Mouse (Mus musculus) c-Kit-negative CD71-positive TER-119-positive erythroid progenitor cells, embryonic 14.5 days (primary cell): Measurements from ENCODE around the gene Mrfap1.

ENCODE experiments used
- DNase-seq: peaks from one replicate; pipeline ENCODE4 v3.0.0-alpha.2; 2013; ENCODE audit warnings: low read depth, low spot score

Mrfap1 gene

DNA sequence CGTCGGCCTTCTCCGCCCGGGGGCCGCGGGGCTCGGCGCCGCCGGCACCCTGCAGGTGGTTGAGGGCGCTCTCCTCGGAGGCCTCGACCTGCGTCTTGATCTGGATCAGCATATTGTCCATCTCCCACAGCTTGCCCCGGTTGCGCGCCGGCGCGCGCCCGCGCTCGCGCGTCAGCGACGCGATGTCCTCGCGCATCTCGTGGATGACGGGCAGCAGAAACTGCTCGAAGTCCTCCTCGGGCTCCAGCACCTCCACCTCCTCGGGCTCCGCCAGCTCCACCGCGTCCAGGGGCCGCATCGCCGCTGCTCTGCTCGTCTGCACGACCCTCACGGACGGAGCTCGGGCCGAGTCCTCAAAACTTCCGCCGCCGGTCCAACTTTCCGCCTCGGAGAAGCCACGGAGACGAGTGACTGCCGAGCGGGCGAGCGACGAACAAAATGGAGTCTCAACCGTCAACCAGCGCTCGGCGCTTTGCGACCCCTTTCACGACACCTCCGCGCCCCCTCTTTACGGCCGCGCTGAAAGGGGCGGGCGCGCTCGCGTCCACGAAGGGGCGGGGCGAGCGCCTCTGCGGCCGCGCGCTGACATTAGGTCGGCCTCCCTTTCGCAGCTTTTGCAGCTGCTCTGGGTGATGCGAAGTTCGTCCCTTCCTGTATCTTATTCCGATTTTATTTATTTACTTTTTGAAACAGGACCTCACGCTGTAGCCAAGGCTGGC lies at the start of gene Mrfap1:
Mrfap1 (minus strand) TSS at position 477 of the 719 bp plus-strand sequence.
- peak; percentile 90 for DNase-seq

- DNase-seq: no peak
Measured at GRCm38 (mm10) chr5:36844490-36844889, 47.9 kb upstream of the Mrfap1 start.

DNA sequence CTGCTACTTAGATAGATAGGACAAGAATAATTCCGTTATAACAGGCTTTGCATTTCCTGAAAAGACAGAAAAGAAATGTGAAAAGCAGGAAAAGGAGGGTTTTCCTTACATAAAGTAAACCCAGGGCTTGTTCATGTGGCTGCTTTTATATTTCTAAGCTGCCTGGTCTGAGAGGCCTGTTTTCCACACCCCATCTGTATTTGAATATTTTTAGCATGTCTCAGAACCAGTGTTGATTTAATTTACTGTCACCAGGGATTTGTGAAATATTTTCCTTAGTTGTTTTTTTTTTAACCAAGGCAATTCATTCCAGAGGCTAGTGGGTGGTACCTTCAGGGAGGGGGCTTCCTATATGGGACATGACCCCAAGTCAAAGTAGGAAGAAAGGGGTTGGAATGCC lies 45.1 kb upstream of the Mrfap1 start:
- DNase-seq: no peak

GRCm38 (mm10) chr5:36840092-36840491 lies 43.5 kb upstream of the Mrfap1 start:
- DNase-seq: no peak

DNA sequence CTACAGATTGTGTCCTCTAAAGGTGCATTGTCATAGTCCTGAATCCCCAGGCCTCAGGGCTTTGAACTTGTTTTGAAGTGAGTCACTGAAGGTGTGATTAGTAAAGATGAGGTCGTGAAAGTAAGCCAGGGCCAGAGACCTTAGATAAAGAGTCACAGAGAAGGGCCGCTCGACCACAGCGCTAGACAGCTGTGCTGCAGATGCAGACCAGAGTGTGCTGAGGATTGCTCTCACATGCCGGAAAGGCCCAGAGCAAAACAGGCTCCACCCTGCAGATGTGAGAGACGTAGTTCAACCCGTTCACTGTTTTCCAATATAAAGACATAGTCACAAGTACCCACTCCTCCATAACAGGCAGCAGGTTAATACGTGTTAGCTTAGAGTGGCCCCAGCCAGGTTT lies 43.0 kb upstream of the Mrfap1 start:
- no peak for DNase-seq

GRCm38 (mm10) chr5:36839032-36839431 lies 42.5 kb upstream of the Mrfap1 start:
- no peak for DNase-seq

DNA sequence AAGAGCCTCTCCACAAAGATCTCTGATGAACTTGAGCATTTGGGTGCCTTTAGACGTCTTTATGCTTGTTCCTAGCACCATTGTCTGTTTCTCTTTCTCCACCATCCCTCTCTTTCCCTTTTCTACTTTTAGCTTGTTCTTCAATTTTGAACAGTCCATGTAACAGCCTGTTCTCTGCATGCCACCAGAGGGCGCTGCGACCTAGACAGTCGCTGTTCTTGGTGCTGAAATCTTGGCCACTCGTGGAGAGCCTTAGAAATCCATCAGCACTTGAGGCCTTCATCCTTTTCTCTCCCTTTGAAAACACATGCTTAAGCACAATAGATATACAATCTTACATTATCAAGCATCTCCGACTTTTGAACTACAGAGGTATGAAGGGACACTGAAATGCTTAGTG lies 39.4 kb upstream of the Mrfap1 start:
- no peak for DNase-seq

GRCm38 (mm10) chr5:36831272-36831671 lies 34.7 kb upstream of the Mrfap1 start:
- no peak for DNase-seq

DNA sequence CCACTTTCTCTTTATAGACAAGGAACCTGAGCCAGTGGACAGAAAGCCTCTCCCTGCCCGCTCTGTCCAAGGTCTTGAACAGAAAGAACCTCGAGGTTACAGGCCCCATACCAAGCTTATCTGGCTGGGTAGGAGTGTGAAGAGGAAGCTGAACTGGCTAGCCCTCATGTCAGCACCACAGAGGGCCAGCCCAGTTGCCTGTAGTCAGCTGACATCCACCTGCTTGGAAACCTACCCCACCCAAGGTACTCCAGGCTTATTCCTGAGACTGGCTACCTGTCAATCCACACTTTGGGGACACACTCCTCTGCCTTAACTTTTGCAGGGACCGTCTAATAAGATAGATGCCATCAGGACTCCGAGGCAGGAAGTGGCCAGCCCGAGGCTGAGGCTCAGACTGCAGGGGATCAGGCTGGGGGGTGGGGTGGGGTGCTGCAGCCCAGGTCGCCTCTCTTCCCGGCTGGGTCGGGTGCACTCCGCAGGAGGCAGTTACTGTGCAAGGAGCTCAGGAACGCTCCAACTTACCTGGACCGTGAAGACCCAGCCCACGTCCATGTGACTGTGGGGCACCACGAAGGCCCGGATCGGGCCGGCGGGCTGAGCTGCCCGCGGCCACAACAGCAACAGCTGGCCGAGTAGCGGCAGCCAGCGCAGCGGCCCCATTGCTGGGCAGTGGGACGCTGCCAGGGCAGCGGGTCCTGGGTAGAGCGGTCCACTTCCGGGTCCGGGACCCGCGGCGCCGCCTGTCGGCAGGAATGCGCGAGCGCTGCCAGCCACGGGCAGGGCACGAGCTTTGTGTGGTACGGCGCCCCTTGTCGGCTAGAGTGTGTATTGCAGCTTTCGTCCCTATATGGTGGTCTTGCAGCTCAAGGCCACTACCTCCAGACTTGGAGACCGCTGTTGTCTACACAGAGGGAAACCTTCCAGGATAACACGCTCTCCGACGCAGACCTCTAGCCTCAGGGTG lies 33.6 kb upstream of the Mrfap1 start, which contains the start of gene Man2b2:
Man2b2 (minus strand) TSS at position 741 of the 967 bp plus-strand sequence.
- peak; percentile 63 for DNase-seq

GRCm38 (mm10) chr5:36829098-36829497 lies 32.5 kb upstream of the Mrfap1 start:
- no peak for DNase-seq

DNA sequence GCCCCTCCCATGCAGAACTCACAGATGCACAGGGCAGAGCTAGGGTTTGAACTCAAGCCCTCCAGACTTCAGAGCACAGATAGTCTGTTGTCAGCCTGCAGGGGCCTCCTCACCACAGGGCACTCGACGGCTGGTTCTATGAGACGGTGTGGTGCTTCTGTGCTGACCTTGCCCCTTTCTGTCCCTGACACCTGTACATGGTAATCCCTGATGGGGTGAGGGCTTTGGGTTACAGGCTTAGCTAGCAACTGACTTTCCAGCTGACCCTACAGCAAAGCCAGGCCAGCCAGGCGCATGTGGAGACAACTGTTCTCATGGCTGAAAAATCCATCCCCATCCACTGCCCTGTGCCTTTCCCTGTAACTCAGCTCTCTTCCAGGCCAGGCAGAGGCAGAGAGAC lies 26.3 kb upstream of the Mrfap1 start:
- no peak for DNase-seq

DNA sequence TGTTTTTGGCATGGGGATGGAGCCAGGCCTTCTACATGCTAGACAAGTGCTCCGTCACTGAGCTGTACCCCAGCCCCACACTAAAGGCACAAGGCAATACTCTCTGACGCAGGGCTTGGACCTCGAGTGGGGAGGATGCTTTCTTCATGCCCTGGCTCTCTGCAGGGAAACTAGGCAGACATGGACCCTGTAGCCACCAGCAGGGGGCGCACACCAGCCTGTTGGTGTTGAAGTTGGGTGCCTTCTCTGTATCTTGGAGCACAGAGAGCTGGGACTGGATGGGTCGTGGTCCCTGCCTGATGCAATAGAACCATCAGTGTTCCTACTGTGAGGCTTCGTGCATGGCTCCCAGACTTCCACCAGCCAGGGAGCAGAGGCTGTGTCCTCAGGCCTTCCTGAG lies 23.6 kb upstream of the Mrfap1 start:
- peak; percentile 44 for DNase-seq

- no peak for DNase-seq
Measured at GRCm38 (mm10) chr5:36819742-36820141, 23.2 kb upstream of the Mrfap1 start.

DNA sequence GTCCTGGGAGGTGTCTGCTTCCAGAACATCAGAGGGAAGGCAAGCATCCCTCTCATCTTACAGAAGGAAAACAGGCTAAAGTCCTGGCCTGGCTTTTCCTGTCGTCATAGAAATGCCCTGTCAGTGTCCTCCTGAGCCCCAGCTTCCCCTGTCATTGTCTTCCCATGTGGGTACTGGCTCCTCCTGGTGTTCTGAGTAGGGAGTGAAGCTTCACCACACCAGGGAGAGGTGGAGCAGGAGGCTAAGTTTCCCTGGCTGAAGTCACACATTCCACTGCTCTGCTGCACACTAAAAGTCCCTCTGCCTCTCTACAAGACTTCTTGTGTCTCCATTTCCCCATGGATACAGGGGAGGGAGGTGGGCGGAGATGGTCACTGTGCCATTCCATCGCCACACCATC lies 21.2 kb upstream of the Mrfap1 start:
- DNase-seq: no peak

DNA sequence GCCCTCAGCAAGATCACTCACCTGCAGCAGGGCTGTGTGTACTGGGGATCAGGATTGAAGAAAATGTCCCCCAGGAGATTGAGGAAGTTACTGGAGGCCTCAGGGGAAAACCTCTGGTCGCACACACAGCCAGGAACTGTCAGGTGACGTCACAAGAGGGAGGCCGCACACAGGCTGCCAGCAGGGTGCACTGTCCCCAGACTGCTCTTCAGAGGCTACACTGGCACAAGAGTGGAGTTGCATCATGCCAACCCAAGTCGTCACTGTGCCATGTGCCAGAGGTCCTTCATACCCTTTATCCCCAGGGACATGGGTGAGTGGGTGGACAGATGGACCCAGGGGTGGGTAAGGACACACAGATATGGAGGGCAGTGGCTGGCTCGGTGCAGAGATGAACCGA lies 18.0 kb upstream of the Mrfap1 start:
- no peak for DNase-seq

DNA sequence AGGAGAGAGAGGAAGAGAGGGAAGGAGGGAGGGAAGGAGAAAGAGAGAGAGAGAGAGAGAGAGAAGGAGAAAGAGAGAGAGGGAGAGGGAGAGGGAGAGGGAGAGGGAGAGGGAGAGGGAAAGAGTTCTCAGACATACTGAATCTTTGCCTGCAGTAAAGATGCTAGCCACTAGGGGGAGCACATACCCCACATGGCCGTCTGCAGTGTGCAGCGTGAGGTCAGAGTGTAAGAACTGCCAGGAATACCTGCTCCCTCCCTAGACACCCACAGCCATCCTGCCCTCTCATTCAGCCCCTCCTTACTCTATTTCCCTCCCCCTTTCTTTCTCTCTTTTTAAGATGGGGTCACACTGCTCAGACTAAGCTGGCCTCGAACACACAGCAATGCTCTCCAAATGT lies 14.8 kb upstream of the Mrfap1 start:
- peak; percentile 47 for DNase-seq

DNA sequence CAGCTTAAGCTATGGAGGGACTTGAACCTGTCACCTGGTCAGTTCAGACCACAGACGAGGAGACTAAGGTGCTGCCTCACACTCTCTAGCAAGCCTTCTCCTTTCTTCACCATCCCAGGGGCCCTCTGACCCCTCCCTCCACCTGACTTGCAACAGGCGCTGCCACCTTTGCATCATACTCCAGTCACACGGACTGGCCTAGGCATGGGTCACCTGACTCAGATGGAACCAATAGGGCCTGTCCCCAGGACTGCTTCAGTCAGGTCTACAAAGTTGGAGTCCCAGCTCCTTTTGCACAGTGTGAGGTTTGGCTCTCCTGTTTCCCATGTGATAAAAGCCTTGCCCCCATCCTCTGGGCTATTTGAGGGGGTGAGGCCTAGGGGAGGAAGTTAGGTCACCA lies 14.1 kb upstream of the Mrfap1 start:
- DNase-seq: no peak

GRCm38 (mm10) chr5:36809123-36809522 lies 12.6 kb upstream of the Mrfap1 start:
- DNase-seq: no peak

DNA sequence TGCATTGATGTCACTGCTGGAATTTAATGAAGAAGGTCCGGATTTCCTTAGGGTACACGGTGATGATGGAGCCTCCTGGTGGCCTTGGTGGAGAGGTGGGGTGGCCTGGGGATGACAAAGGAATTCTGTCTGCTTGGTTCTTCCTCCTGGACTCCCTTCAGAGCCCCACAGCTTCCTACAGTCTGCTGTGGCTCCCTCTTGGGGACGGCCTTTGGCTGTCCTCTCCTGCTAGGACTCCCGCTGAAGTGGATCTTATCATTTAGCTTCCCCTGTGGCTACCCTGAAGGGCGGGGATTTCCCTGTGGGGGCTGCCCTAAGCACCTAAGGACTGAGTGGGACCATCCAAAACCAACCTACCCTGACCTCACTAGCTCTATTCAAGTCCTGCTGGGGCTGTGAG lies 10.5 kb upstream of the Mrfap1 start:
- DNase-seq: no peak

- no peak for DNase-seq
Measured at GRCm38 (mm10) chr5:36797291-36797690, 719 bp upstream of the Mrfap1 start.

GRCm38 (mm10) chr5:36795647-36796295 lies 801 bp downstream of the Mrfap1 start:
- DNase-seq: peak; percentile 43

- DNase-seq: no peak
Measured at GRCm38 (mm10) chr5:36791861-36792260, 4.7 kb downstream of the Mrfap1 start.
